In the genomic region with DNA sequence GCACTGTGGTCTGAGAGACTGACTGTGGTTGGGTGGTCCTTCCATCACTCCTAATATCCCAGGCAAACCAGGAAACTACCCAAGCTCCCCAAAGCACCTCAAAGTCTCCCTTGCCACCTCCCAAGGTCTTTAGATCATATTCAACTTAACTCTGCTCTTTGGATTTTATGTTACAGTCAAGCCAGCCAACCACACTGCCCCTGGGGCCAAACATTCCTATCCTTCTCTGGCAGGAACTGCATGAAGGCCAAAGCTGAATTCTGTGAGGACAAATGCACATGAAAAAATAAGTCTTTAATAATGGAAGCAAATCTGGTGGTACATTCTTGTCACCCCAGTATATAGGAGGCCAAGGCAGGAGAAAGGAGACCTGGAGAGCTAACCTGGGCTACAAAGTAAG, we compare ENCODE assay signal across 18 mouse cellular contexts. TPM values are rescaled to one million over a fixed set of nuclear protein-coding genes. Genes with fewer than 3 reads are reported as not detected.
"Had no signal": no experiment of that assay in that cellular context is flagged by ENCODE, and none has a peak within 500 bp of the region (broad histone marks: within the 10 kb centered on the region; RNA-seq: fewer than 3 reads in every experiment).

No protein-coding gene starts in this region.

- H3K4me2 ChIP-seq: limb, embryonic 12.5 days; neural tube, embryonic 15.5 days had no signal

- H3K27ac ChIP-seq: limb, embryonic 12.5 days; liver, embryonic 14.5 days; neural tube, embryonic 15.5 days; stomach, postnatal 0 days had no signal

- H3K27me3 ChIP-seq: limb, embryonic 12.5 days; neural tube, embryonic 15.5 days had no signal

- H3K4me1 ChIP-seq: limb, embryonic 12.5 days had no signal

- ATAC-seq: intestine, embryonic 16.5 days had no signal

- DNase-seq: layer of hippocampus, adult 9-11 months; layer of hippocampus, postnatal 36 days; lung, adult 18-20 months; midbrain, embryonic 14.5 days; thymus, postnatal 14 days had no signal

- H3K9me3 ChIP-seq: limb, embryonic 12.5 days; neural tube, embryonic 15.5 days had no signal

- H3K36me3 ChIP-seq: limb, embryonic 12.5 days; neural tube, embryonic 15.5 days had no signal

- H3K4me3 ChIP-seq: limb, embryonic 12.5 days; myocyte; neural tube, embryonic 15.5 days had no signal

- H3K9ac ChIP-seq: limb, embryonic 12.5 days; liver, embryonic 14.5 days; neural tube, embryonic 15.5 days had no signal

RNA-seq across cellular contexts. Expression of a gene that starts 16.0 kb away (rescaled TPM):
- total RNA-seq: layer of hippocampus, adult 18-20 months; layer of hippocampus, postnatal 36 days; left cerebral cortex, adult 8-10 months; left cerebral cortex, postnatal 25 days; megakaryocyte-erythroid progenitor cell, adult 5-6 weeks had no signal
- polyA plus RNA-seq: intestine, embryonic 16.5 days; limb, embryonic 12.5 days; liver, adult 2 months; liver, embryonic 14.5 days; lung, embryonic 16.5 days; midbrain, embryonic 14.5 days; myocyte; neural tube, embryonic 11.5 days; neural tube, embryonic 15.5 days; stomach, postnatal 0 days had no signal
